Mouse (Mus musculus) v-Abl transformed pro-B cells (cell line): ENCODE results near the gene Hivep3.

Experiments
- in situ Hi-C, 2 experiments: fragments of 400-800 bp; cut with MboI; formaldehyde crosslinking; loops; one replicate each; pipeline ENCODE4 v1.15.1; 2025; ENCODE audit not compliant: unreplicated experiment in 2 of 2

Hivep3 gene

DNA sequence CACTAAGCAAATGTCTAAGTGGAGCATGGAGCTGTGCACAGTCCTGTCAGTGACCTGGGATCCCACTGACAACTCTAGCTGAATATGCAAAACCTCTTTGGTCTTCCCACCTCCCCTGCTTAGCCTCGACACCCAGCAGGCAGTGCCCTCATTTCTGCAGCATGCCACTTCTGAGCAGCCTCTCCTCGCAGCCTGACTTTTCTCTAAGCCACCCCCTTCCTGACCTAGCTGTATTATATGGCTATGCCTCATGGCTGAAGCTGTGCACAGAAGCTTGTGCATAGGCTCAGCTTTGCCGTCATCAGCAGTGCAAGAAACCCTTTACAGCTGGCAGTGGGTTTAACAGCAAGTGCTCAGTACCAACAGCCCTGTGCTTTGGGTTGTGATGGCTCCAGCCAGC is 163.0 kb downstream of the Hivep3 start:
- in situ Hi-C loops: loop anchor here in 1 of 2 experiments (5.0 kb wide), 1 partner anchor 89 kb away; no protein-coding TSS in a partner anchor

DNA sequence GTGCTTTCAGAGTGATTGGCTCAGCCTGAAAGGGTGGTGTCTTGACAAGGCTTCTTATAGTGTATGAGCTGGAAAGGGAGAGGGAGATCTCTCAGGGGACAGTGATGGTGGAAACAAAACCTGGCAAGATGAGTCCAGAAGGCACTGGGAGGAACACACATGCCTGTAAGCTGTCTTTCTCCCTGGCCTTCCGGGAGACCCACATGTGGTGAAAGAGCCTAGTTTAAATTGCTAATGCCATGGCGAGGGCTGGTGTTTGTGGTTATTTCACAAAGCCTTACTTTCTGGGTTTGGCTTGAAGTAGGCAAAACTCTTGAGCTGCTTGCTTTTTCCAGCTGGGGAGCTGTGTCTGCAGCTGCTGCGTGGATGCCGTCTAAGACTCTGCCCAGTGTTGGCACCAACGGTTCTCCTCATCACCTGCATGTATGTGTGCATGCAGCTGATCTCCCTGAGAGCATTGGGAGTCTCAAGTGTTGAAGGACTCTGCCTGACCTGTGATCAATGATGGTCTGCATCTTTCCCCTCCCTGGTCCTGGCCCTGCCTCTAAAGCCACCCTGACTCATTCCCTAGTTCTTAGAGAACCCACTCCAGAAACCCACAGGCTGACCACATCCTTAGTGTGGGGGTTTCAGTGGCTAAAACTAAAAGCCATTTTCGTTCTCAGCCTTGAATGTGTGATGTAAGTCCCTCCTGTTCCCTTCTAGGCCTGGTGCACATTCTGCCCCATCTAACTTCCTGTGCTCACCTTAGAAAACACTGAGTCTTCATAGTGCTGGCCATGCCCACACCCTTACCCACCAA is 163.7 kb downstream of the Hivep3 start:
- in situ Hi-C loops: loop anchor here in 1 of 2 experiments (5.0 kb wide), 1 partner anchor 90 kb away; no protein-coding TSS in a partner anchor

DNA sequence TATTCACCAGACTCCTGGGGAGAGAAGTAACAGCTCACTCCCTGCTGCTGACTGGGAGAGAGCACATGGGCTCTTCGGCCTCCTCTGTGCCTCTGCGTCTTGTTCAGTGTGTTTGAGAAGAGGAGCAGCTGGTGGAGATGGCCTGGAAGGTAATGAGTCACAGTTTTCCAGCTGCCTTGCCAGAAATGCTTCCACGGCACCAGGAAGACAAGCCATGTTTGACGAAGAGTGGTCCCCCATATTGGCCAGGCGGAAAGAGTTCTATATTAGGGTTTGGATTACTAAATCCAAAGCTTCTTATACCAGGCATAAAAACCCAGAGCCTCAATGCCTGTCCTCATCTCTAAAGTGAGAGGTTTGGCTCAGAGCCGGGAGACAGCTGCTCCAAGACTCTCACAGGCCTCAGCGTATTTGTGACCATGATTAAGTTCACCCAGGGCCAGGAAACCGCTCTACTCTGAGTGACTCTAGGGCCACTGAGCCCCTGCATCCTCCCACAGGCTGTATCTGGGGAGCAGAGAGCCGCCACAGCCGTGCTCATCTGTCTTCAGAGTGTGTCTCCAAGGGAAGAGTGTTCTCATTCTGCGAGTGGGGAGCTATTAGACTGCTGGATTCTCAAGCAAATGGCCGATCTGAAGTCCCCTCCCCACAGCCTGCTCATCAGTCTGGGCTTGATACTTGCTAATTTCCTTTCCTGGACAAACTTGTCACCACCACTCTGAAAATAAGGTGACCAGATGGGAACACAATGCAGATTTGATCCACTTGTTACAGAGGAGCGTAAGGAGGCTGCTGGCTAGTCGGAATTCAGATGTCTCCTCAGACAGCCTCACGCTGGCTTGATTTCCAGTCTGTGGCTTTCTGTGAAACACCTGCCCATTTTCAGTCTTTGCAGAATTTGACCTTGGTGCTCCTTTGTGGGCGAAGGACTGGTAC is 168.2 kb downstream of the Hivep3 start:
- in situ Hi-C loops: loop anchor here in 1 of 2 experiments (25.0 kb wide), 1 partner anchor 460 kb away; no protein-coding TSS in a partner anchor

DNA sequence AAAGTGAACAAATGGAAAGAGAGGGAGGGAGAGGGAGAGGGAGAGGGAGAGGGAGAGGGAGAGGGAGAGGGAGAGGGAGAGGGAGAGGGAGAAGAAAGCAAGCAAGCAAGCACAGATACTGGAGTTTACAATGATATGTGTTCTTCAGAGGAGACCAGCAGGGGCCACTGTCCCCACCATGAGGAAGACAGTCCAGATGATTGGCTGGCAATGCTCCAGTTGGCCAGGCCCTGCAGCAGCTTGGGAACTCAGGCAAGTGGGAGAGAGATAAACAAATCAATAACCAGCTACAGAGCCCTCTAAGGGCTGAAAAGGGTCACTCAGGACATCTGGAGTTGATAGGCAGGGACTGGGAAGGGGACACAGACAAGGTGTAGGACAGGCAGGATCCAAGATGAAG is 169.7 kb downstream of the Hivep3 start:
- in situ Hi-C loops: loop anchor here in 1 of 2 experiments (25.0 kb wide), 1 partner anchor 459 kb away; no protein-coding TSS in a partner anchor

DNA sequence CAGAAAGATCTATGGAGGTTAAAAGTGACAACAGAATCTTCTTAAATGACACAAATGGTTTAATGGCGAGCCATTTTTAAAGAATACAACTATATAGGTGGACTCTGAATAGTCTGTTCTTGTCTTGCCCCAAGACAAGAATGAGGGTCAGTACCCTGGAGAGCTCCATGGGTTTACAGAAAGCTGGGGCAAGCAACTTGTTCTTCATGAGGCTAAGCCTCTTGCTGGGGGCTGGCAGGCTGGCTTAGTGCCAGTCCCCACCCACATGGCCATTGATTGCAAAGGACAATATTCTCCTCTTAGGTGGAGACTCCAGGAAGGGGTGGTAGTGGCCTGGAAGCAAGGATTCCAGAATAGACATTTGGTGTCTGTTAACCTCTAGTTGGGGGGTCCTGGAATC is 170.2 kb downstream of the Hivep3 start:
- in situ Hi-C loops: loop anchor here in 1 of 2 experiments (25.0 kb wide), 1 partner anchor 458 kb away; no protein-coding TSS in a partner anchor

DNA sequence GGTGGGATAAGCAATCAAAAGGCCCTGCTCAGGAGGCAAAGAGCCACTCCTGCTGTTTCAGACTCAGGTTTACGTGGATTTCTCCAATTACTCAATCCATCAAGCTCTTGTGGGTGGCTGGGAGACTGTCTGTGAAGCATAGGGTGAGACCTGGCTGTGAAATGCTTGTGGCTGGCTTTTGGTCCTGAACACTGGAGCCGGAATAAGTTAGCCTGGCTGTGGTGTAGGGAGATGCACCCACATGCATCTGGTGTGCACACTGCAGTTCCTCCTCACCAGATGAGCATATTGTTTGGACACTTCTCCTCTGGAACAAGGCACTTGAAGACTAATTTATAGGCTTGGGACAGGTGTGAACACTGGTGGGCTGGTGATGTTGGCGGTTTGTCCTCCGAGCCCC is 170.7 kb downstream of the Hivep3 start:
- in situ Hi-C loops: loop anchor here in 1 of 2 experiments (25.0 kb wide), 1 partner anchor 458 kb away; no protein-coding TSS in a partner anchor

DNA sequence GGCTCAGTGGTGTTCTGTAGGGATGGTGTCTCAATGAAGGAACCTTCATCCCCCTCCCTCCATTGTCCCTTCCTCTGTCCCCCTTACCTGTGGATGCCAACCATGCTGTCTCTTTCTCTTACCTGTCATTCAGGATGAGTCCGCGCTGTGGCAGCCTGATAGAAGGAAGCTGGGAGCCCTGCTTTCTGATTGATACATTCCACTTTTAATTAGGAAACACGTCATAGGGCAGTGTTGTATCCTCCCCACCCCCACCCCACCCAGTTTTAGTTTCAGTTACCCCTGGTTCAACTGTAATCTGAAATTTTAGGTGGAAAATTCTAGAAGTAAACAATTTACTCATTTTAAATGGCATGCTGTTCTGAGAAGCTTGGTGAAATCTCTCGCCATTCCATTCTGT is 173.5 kb downstream of the Hivep3 start:
- in situ Hi-C loops: loop anchor here in 1 of 2 experiments (25.0 kb wide), 1 partner anchor 455 kb away; no protein-coding TSS in a partner anchor

DNA sequence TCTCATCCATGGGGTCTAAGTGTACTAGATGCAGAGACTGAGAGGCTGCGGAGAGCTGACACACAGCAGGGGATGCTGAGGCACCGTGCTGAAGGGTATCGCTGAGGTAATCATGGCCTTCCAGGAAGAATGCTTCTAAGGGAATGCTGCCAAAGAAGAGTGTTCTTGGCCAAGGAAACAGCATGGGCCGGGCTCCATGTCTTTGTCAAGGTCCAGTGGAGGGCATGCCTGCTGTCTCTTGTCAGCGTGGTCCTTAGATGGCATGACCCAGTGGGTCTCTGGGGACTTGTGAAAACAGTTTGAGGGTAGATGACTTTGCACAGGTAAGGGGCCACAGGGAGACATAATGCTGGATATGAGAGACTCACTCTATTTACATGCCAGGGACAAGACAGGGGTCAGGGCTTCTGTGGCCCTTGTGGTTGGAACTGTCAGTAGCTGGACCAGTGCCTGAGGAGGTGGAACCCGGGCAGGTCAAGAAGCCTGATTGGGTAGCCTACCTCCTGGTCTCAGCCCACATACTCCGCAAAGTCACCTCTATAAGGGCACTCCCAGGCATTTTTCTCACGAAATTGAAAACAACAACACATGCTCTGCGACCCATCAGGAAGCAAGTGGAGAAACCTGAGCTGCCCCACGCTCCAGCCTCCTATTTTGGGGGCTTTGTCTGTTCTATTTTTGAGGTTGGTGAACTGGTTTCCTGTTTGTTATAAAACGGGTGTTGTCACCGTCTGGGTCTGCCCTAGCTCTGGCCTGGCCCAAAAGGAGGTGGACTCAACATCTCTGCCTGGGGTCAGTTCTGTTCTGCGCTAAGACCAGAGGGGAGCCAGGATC is 177.7 kb downstream of the Hivep3 start:
- in situ Hi-C loops: loop anchor here (10.0 to 25.0 kb wide), 2 partner anchors 451 to 666 kb away; no protein-coding TSS in a partner anchor

DNA sequence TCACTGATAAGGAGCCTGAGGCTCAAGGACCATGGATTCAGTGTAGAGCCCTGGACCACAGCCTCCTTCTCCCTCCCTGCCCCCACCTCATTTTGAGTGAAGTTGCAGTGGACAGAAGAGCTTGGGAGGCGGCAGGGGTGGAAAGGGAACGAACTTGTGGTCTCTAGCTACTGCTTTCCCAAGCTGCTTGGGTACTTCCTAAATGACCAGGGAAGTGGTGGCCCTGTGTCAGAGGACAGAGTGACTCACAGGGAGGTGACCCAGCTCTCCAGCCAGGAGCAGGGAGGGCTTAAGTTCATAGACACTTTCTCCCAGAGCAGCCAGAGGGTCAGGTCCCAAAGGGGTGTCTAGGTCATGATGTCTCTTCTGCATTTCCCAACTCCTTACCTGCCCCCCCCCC is 178.6 kb downstream of the Hivep3 start:
- in situ Hi-C loops: loop anchor here (10.0 to 25.0 kb wide), 2 partner anchors 450 to 667 kb away; no protein-coding TSS in a partner anchor

DNA sequence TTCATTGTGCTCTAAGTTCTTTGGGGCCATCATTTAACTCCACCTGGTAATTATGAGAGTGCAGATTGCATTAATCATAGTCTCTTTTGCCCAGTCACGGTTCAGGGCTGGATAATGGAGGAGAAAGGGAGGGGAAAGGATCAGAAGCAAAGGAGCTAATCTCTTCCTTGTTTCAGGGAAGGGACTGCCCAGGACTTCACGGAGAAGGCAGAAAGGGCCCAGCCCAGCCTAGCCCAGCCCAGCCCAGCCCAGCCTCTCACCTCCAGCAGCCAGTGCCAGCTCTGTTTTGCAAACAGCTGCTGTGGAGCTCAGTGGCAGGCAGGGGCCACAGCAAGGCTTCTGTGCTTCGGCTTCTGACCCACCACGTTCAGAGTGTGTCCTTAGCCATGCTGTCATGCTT is 180.6 kb downstream of the Hivep3 start:
- in situ Hi-C loops: loop anchor here (10.0 to 25.0 kb wide), 2 partner anchors 448 to 669 kb away; no protein-coding TSS in a partner anchor

DNA sequence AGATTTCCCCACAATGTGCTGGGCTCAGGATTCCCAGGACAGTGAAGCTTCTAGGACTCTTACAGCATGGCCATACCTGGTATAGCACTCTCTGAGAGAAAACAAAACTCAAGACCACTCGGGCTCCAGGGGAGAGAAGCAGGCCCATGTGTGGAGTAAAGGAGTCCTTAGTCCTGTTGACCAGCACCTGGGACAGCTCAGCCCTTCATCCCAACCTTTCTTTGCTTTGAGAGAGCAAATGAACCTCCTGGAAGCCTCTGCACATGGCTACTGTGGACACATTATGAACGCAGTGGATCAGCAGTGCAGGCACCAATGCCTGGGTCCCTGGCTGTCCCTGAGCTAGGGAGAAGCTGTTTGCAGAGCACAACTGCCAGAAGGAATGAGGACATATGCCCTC is 181.5 kb downstream of the Hivep3 start:
- in situ Hi-C loops: loop anchor here (5.0 to 25.0 kb wide), 5 partner anchors 93 to 670 kb away; no protein-coding TSS in a partner anchor

DNA sequence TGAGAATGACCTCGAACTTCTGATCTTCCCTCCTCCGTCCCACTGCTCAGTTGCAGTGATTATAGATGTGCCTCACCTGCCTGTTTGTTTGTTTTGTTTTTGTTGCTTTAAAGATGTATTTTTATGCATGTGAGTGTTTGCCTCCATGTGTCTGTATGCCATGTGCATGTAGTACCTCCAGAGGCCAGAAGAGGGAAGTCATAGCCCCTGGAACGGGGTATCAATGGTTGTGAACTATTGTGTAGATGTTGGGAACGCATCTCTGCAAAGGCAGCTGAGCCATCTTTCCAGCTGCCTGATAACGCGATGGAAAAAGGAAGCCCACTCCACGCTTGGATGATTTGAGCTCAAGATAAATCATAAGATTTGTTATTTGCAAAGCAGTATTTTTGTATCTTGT is 183.9 kb downstream of the Hivep3 start:
- in situ Hi-C loops: loop anchor here (5.0 to 25.0 kb wide), 5 partner anchors 95 to 673 kb away; no protein-coding TSS in a partner anchor

DNA sequence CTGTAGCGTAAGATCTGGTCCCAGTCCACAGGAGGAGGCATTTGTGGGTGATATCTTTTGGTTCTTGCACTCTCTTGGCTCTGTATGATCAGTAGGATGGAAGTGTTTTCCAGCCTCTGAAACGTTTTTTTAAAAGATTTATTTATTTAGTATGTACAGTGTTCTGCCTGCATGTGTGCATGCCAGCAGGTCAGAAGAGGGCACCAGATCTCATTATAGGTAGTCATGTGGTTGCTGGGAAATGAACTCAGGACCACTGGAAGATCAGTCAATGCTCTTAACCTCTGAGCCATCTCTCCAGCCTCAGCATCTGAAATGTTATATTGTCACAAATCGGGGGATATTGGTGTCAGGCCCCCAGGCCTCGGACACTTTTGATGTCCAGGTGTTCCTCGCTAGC is 185.8 kb downstream of the Hivep3 start:
- in situ Hi-C loops: loop anchor here (5.0 to 25.0 kb wide), 5 partner anchors 97 to 675 kb away; no protein-coding TSS in a partner anchor

DNA sequence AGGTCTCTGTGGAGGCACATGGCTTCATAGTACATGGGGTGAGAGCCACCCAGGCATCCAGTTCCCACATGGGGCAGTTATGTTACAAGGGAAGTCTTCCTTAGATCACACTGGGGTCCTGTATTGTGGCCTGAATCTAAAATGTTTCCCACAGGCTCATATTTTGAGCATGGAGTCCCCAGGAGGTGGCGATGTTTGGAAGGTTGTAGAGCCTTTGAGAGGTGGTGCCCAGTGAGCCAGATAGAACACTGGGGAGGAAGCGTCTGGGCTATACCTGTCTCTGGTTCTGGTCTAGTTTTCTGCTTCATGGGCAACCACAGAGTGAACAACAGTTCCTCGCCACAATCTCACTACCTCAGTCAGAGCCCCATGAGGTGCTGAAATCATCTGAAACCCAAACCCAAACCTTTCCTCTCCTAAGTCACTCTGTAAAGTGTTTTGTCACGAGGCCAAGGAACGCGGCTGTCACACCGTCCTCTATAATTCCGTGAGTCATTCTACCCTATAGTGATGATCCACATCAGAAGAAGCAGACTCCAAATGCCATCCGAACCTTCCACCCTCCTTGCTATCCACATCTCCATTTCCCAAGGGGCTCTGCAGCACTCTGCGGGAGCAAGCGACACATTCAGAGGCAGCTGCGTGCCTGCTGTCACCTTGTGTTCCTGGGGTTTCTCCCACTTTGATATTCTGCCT is 187.6 kb downstream of the Hivep3 start:
- in situ Hi-C loops: loop anchor here (5.0 to 25.0 kb wide), 3 partner anchors 41 to 441 kb away; no protein-coding TSS in a partner anchor

DNA sequence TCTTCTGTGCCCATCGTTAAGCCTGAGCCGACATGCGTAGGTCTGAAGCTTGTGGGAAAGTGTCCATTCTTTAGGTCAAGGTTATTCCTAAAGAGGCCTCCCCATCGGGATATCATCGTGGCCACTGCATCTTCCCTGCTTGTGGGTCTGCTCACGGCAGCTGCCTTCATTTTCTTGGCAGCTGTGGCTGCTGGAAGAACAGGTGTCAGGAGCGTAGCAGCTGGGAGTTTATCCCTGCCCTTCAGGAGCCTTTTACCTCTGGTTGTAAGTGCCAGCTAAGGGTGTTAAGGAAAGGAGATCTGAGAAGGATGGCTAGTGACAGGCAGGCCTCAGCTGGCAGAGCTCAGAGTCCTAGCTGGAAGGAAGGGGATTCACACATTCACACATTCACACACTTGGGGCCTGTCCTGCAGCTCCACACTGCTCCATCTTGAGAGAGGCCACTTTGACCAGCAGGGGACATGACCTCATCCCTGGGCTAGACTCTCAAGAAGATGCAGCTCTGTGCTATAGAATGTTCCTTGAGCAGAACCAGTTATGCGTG is 188.2 kb downstream of the Hivep3 start:
- in situ Hi-C loops: loop anchor here (5.0 to 25.0 kb wide), 3 partner anchors 41 to 441 kb away; no protein-coding TSS in a partner anchor

DNA sequence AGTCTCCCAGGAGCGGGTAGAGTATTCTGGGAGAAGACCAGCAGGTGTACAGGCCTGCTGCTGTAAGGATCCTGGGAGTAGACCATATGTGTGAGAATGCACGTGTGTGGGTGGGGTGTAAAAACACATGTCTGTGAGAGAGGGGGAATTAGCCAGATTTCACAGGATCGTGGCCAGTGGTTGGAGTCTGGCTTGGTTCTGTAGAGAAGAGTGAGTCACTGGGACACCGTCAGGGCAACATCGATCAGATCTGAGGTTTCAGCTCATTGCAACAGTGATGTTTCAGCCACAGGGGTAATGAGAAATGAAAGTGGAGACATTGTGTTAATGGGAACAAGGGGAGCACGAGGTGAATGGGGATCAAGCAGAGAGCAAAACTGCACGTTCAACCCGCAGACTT is 189.4 kb downstream of the Hivep3 start:
- in situ Hi-C loops: loop anchor here (5.0 to 25.0 kb wide), 3 partner anchors 39 to 439 kb away; no protein-coding TSS in a partner anchor

DNA sequence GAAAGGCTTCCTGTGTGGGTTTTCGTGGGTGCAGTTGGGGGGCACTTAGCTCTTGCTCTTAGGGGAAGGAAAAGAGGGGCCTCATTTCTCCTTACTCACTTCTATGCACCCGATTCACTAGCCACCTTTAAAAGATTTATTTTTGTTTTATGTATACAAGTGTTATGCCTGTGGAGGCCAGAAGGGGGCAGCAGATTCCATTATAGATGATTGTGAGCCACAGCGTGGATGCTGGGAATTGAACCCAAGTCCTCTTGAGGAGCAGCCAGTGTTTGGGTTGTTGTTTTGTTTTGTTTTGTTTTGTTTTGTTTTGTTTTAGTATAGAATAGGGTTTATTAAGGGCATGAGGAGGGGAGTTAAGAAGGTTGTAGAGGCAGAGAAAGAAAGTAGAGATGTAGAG is 189.8 kb downstream of the Hivep3 start:
- in situ Hi-C loops: loop anchor here (5.0 to 25.0 kb wide), 3 partner anchors 39 to 439 kb away; no protein-coding TSS in a partner anchor

DNA sequence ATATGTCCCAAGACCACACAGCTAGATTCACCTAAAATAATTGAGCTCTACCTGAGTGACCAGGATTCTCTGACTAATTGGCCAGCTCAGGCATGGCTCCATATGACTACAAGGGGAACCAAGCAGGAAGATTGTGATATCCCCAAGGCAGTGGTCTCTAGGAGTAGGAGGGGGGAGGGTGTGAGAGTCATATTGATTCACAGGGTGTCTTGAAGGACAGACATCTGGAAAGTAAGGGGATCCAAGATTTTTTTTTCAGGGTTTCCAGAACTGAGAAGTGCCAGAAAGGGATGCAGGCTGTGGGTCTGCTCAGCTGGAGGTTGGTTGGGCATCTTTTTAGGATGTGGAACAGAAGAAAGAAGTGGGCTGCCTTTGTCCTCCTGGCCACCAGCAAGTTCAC is 191.5 kb downstream of the Hivep3 start:
- in situ Hi-C loops: no loop called here
